Mouse (Mus musculus) ovary, adult 2 months (tissue): ENCODE measurements around the gene Lce3c. TPM values are rescaled to one million over a fixed set of nuclear protein-coding genes. Genes with fewer than 3 reads are reported as not detected.

ENCODE experiments used
- polyA plus RNA-seq: library from polyadenylated mRNA; depleted of rRNA; stranded (reverse); fragments of >200 nt; gene quantifications from 2 replicates; pipeline ENCODE4 v1.2.3, GENCODE M21; 2012; rRNA removed

Gene Lce3c
- not detected in 2 replicates for polyA plus RNA-seq

DNA sequence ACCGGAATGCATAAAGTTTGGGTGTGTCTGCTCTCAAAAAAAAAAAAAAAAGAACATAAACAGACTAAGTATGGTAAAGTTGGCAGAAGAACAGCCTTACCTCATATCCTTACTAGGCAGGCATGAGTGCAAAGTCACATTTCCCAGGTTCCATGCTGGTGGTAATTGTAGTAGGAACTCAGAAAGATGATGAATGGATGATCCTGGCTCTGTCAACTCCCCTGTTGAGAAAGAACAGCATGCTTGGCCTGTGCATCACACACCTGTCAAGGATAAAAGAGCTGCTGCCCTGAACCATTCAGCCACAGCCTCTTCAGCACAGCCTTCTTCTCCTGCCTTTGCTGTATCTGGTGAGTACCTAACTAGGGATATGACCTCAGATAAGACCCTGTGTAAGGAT lies at the start of gene Lce3c:
Gene Lce3c (plus strand): TSS at position 301 of the 400 bp plus-strand sequence.

DNA sequence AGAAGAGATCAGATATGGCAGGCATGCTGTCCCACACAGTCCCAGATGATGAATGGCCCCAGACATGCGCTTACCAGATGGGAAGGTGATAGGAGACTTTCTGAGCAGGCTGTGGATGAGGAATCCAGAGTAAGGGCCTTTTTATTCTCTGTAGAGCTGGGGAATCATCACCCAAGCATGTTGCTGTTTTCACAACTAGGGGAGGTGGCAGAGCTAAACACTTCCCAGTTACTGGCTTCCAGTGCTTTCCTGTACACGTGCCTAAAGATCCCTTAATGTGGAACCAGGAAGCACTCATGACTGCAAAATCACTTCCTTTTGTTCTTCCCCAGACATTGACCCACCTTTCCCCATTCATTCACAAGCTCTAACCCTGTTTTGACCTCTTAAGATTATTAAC lies 18.2 kb upstream of the Lce3c start, which contains the start of gene Lce3a:
Gene Lce3a (minus strand): TSS at position 101 of the 400 bp plus-strand sequence.

GRCm38 (mm10) chr3:92932679-92933078 lies 11.6 kb upstream of the Lce3c start, which contains the start of gene Lce3b:
Gene Lce3b (plus strand): TSS chr3:92932979.

DNA sequence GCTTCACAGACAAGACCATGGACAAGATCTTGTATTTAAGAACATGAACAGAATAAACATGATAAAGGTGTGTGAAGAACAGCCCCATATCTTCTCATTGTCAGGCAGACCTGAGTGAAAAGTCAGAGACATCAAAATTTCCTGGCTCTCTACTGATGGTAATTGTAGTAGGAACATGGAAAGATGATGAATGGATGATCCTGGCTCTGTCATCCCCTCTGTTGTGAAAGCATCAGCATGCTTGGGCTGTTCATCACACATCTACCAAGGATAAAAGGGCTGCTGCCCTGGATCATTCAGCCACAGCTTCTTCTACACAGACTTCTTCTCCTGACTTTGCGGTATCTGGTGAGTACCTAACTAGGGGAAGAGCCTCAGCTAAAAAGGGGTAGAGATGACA lies 12.8 kb downstream of the Lce3c start, which contains the start of gene Lce3d:
Gene Lce3d (plus strand): TSS at position 301 of the 400 bp plus-strand sequence.

DNA sequence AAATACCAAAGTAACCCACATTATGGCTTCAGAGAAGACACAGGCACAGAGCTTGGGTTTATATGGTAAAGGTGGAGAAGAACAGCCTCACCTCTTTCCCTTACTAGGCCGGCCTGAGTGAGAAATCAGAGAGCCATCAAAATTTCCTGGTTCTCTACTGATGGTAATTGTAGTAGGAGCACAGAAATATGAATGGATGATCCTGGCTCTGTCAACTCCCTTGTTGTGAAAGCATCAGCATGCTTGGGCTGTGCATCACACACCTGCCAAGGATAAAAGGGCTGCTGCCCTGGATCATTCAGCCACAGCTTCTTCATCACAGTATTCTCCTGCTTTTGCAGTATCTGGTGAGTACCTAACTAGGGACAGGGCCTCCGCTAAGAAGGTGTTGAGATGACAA lies 22.5 kb downstream of the Lce3c start, which contains the start of gene Lce3e:
Gene Lce3e (plus strand): TSS at position 301 of the 400 bp plus-strand sequence.

GRCm38 (mm10) chr3:92991926-92992325 lies 47.6 kb downstream of the Lce3c start, which contains the start of gene Lce3f:
Gene Lce3f (plus strand): TSS chr3:92992226.

Other genes starting within 250 kb of the Lce3c start
- gene Lce1e, start 235.4 kb upstream of the Lce3c start, polyA plus RNA-seq = not detected in 2 replicates
- 0.22 TPM in 1 of 2 replicates, not detected in the other for gene Lce1f, start 224.1 kb upstream of the Lce3c start, polyA plus RNA-seq
- gene Gm38119, start 205.4 kb upstream of the Lce3c start, polyA plus RNA-seq = not detected in 2 replicates
- gene Lce1g, start 192.1 kb upstream of the Lce3c start, polyA plus RNA-seq = not detected in 2 replicates
- not detected in 2 replicates for gene Lce1h, start 179.4 kb upstream of the Lce3c start, polyA plus RNA-seq
- not detected in 2 replicates for gene Lce1i, start 165.6 kb upstream of the Lce3c start, polyA plus RNA-seq
- gene Lce1j, start 154.0 kb upstream of the Lce3c start, polyA plus RNA-seq = 0.60 TPM in 1 of 2 replicates, not detected in the other
- not detected in 2 replicates for gene Lce1k, start 136.6 kb upstream of the Lce3c start, polyA plus RNA-seq
- gene Kprp, start 117.2 kb upstream of the Lce3c start, polyA plus RNA-seq = not detected in 2 replicates
- not detected in 2 replicates for gene Lce1l, start 93.2 kb upstream of the Lce3c start, polyA plus RNA-seq
- not detected in 2 replicates for gene 2310050C09Rik, start 74.3 kb upstream of the Lce3c start, polyA plus RNA-seq
- gene Lce3a, start 18.3 kb upstream of the Lce3c start, polyA plus RNA-seq = not detected in 2 replicates
- not detected in 2 replicates for gene Lce3b, start 11.5 kb upstream of the Lce3c start, polyA plus RNA-seq
- gene Lce3d, start 12.9 kb downstream of the Lce3c start, polyA plus RNA-seq = not detected in 2 replicates
- gene Lce3e, start 22.6 kb downstream of the Lce3c start, polyA plus RNA-seq = 0.29 TPM in 1 of 2 replicates, not detected in the other
- 0.29 TPM in 1 of 2 replicates, not detected in the other for gene Lce3f, start 47.7 kb downstream of the Lce3c start, polyA plus RNA-seq
- not detected in 2 replicates for gene Crct1, start 71.2 kb downstream of the Lce3c start, polyA plus RNA-seq
- not detected in 2 replicates for gene Lce1m, start 74.6 kb downstream of the Lce3c start, polyA plus RNA-seq
- gene Gm4858, start 124.3 kb downstream of the Lce3c start, polyA plus RNA-seq = not detected in 2 replicates
- gene Crnn, start 200.3 kb downstream of the Lce3c start, polyA plus RNA-seq = not detected in 2 replicates